Mouse (Mus musculus) hindbrain, embryonic 11.5 days (tissue): ENCODE measurements around the gene Cpt1a. TPM values are rescaled to one million over a fixed set of nuclear protein-coding genes. Genes with fewer than 3 reads are reported as not detected.

Experiments used
- ATAC-seq: fragments of 200-750 bp; cut with Nextera tagmentation; 2 replicates; pipeline ENCODE4 v1.8.0; 2017; ENCODE audit warnings: mild to moderate bottlenecking, moderate TSS enrichment, moderate library complexity; ENCODE audit not compliant: low FRiP score
- DNase-seq: peaks from one replicate; pipeline ENCODE4 v3.0.0-alpha.2; 2015; ENCODE audit warnings: low spot score
- H3K27ac ChIP-seq: fragments of 300-500 bp; sonication (generic); 2 replicates; pipeline ENCODE4 v1.5.1; 2014; ENCODE audit warnings: mild to moderate bottlenecking, low read depth, low read length
- H3K27me3 ChIP-seq: fragments of 300-500 bp; sonication (generic); 2 replicates; pipeline ENCODE4 v1.6.1; 2014; ENCODE audit warnings: mild to moderate bottlenecking, low read length, moderate library complexity, mixed read lengths; ENCODE audit not compliant: control insufficient read depth, insufficient read depth
- H3K36me3 ChIP-seq: fragments of 300-500 bp; sonication (generic); 2 replicates; pipeline ENCODE4 v1.6.1; 2014; ENCODE audit warnings: mild to moderate bottlenecking, low read length, moderate library complexity, mixed read lengths; ENCODE audit not compliant: control insufficient read depth, insufficient read depth
- H3K4me1 ChIP-seq: fragments of 300-500 bp; sonication (generic); replicated peaks from 2 replicates; pipeline ENCODE4 v1.6.1; 2014; ENCODE audit warnings: low read length, mixed read lengths; ENCODE audit not compliant: control insufficient read depth, insufficient read depth
- H3K4me2 ChIP-seq: fragments of 300-500 bp; sonication (generic); replicated peaks from 2 replicates; pipeline ENCODE4 v1.6.1; 2014; ENCODE audit warnings: mild to moderate bottlenecking, low read depth, low read length
- H3K4me3 ChIP-seq: fragments of 300-500 bp; sonication (generic); 2 replicates; pipeline ENCODE4 v1.5.1; 2014; ENCODE audit warnings: low read depth, low read length
- H3K9ac ChIP-seq: fragments of 300-500 bp; sonication (generic); 2 replicates; pipeline ENCODE4 v1.6.1; 2014; ENCODE audit warnings: low read depth, low read length
- H3K9me3 ChIP-seq: fragments of 300-500 bp; sonication (generic); 2 replicates; pipeline ENCODE4 v1.6.1; 2016; ENCODE audit warnings: low read length; ENCODE audit not compliant: control insufficient read depth
- WGBS: fragments of 180-500 bp; shearing (Covaris S2); extraction: QIAGEN DNeasy Blood & Tissue Kit; methylation state at CpG from one replicate; pipeline ENCODE4 v1.1.7; 2014; 5-methylcytosine and 5-hydroxymethylcytosine counted together
- polyA plus RNA-seq: library from polyadenylated mRNA; unstranded; fragments of >200 nt; fragmentation: Nextera tagmentation; extraction: Ambion mirVana; gene quantifications from 2 replicates; pipeline ENCODE4 v1.2.1, GENCODE M21; 2014

Cpt1a gene
- polyA plus RNA-seq, 1 experiment from 2014 or later, result 6.6 TPM

DNA sequence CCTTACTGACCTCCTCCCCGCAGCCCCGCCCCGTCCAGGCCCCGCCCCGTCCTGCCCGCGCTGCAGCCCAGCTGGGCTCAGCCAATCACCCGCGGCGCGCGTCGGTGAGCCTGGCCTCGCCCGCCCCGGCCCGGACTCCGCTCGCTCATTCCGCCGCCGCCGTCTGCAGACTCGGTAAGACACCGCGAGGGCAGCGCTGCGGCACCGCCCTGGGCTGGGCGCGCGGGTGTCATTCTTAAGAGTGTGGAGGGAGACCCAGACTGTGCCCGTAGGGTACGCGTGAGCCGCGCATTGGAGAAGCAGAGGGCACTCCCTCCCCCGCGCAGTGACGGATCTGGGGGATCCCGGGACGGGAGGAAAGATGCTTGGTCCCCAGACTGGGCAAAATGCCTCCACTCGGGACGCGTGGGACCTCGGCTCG is 1.1 kb downstream of the Cpt1a start:
- no peak overlapping the region for H3K27ac ChIP-seq
- peak overlapping the region; percentile 94 for H3K4me2 ChIP-seq
- 1% methylated on average over 45 of the region's 47 CpGs for WGBS
- H3K9ac ChIP-seq, result peak overlapping the region; percentile 44
- peaks cover 8% of the 10 kb centered on the region; the same call in 1 of the 2 replicates for H3K4me1 ChIP-seq
- DNase-seq (peak; percentile 83), ATAC-seq (peak; percentile 76)
- H3K9me3 ChIP-seq, result no peaks in the 10 kb centered on the region
- H3K27me3 ChIP-seq, result peaks cover 22% of the 10 kb centered on the region
- peak overlapping the region; percentile 41 for H3K4me3 ChIP-seq
- no peaks in the 10 kb centered on the region for H3K36me3 ChIP-seq

DNA sequence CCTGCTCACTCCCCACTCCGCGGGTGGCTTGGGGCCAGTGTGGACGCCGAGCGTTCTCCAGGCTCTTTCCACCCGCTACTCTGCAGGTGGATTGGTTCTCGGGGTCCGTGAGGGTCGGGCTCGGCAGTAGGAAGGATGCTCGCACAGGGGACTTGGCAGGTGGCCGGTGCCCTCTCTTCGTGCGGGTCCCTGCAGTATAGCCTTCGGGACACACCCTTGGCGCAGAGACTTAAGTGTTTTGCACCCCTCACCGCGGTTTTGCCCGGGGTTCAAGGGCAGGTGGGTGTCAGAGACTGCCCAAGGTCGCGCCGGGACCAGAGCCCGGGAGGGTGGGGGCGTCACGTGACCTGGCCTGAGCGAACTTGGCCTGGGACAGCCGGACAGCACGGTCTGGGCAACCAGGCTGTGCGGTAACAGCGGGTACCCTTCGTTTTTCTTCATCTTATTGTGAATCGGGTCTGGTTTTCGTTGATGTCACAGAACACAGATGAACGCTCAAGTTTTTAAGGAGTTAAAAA is 1.7 kb downstream of the Cpt1a start:
- Histone ChIP-seq H3K4me2 (peak overlapping the region; percentile 94), H3K4me3 (peak overlapping the region; percentile 41), H3K9ac (peak overlapping the region; percentile 44), H3K4me1 (peaks cover 8% of the 10 kb centered on the region; the same call in 1 of the 2 replicates), H3K27me3 (peaks cover 23% of the 10 kb centered on the region), H3K27ac (no peak overlapping the region), H3K36me3 (no peaks in the 10 kb centered on the region), H3K9me3 (no peaks in the 10 kb centered on the region)
- peak; percentile 51 for DNase-seq
- WGBS, result under 1% methylated on average over 34 of the region's 34 CpGs
- peak; percentile 19; the same call in 1 of the 2 replicates for ATAC-seq

DNA sequence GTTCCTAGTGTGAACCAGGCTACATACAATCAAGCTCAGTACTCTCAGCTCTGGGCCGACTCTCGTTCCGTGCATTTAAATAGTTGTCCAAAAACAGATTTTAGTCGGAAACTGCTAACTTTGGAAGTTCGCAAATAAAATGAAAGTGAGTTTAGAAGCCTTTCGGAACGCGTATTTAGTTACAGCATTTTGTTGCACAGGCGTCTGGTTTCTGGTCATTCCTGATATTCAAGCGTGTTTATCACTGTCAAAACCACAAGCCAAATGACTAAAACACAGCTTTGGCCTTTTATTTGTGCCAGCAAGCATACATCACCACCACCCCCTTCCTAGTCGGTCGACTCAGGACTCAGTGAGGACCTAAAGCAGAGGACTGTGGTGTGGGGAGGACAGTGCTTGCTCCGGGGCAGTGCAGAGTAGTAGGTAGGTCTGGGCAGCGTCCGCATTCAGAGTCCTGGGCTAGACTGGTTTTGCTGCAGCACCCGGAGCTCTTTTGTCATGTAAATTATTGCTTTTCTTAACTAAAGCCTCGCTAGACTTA is 2.2 kb downstream of the Cpt1a start:
- Histone ChIP-seq H3K27me3 (peaks cover 25% of the 10 kb centered on the region), H3K27ac (no peak overlapping the region), H3K4me3 (peak overlapping the region; percentile 41), H3K4me1 (peaks cover 8% of the 10 kb centered on the region; the same call in 1 of the 2 replicates), H3K9ac (peak overlapping the region; percentile 19; the same call in 1 of the 2 replicates), H3K9me3 (no peaks in the 10 kb centered on the region), H3K4me2 (peak overlapping the region; percentile 94), H3K36me3 (no peaks in the 10 kb centered on the region)
- DNase-seq (peak; percentile 62), ATAC-seq (0 out of 2 replicates have a peak, but pooled peaks have one; percentile 25)
- WGBS, result 3% methylated on average over 17 of the region's 17 CpGs

DNA sequence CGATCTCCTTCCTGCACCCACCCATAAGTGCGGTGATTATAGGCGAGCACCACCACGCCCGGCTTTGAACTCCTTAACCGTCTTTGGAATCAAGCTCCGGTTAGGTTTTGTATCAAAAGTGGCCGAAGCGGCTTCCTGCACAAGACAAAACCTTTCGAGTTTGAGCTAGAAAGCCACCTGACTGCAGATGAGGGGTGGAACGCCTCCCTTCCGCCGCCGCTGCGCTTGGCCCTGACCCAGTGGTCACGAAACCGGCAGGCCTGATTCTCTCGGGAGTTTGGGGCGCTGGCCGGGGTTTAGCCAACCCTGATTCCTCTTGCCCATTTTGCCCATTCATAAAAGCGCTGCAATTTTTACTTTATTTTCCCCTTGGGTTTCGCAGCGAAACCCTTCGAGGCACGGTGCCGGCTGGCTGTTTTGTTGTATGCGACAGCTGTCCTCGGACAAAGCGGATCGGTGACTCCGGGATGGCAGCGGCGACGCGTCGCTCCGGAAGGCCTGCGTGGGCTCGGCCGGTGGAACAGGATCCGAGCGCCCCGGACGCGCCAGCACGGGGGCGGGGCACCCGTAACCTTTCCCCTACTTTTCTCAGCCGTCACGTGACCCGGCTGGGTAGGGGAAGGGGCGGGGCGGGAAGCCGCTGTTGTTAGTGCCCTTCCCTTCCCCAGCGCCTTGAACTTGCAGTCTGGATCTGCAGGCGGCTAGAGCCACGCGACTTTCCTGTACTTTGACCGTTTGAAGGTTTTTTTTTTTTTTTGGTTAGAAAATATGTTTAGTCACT is 3.0 kb downstream of the Cpt1a start:
- WGBS, result under 1% methylated on average over 59 of the region's 59 CpGs
- peak overlapping the region; percentile 41; the same call in 1 of the 2 replicates for H3K9ac ChIP-seq
- peaks cover 8% of the 10 kb centered on the region; the same call in 1 of the 2 replicates for H3K4me1 ChIP-seq
- peak overlapping the region; percentile 41 for H3K4me3 ChIP-seq
- peaks cover 25% of the 10 kb centered on the region for H3K27me3 ChIP-seq
- H3K4me2 ChIP-seq, result peak overlapping the region; percentile 94
- no peaks in the 10 kb centered on the region for H3K36me3 ChIP-seq
- DNase-seq, result peak; percentile 93
- ATAC-seq, result peak; percentile 78
- H3K9me3 ChIP-seq, result no peaks in the 10 kb centered on the region
- H3K27ac ChIP-seq, result peak overlapping the region; percentile 76

DNA sequence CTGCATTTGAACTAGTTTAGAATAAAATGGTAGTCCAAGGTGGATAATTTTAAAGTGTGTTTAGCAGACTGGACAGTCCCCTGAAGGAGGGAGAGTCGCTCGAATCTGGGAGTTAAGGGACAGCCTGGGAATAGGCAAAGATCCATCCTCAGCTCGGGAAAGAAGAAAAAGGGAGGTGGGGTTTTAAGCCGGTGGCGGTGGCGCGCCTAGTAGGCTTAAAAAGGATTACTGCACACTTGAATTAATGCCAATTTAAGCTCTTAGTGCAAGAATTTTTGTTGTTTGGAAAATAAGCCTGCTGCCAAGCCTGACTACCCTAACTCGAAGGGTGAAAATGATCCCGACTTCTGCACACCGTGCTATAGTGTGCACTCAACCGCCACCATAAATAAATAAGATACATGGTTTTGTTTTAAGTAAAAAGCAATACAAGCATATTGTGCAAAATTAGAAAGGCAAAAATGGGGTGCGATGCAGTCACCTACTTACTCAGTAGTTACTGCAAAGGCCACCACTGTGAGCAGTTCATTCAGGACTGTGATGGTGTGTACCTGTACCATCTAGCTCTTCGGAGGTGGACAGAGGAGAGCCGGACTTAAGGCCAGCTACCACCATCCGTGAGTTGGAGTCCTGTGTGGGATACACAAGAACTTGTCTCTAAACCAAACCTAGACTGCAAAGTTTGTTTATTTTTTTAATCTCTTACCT is 3.8 kb downstream of the Cpt1a start:
- ATAC-seq (peak; percentile 6; the same call in 1 of the 2 replicates), DNase-seq (peak; percentile 20)
- Histone ChIP-seq H3K4me3 (no peak overlapping the region; the same call in 1 of the 2 replicates), H3K4me1 (peaks cover 8% of the 10 kb centered on the region; the same call in 1 of the 2 replicates), H3K9ac (no peak overlapping the region), H3K9me3 (no peaks in the 10 kb centered on the region), H3K4me2 (peak overlapping the region; percentile 94), H3K36me3 (no peaks in the 10 kb centered on the region), H3K27ac (no peak overlapping the region), H3K27me3 (peaks cover 25% of the 10 kb centered on the region)
- 44% methylated on average over 15 of the region's 15 CpGs for WGBS

DNA sequence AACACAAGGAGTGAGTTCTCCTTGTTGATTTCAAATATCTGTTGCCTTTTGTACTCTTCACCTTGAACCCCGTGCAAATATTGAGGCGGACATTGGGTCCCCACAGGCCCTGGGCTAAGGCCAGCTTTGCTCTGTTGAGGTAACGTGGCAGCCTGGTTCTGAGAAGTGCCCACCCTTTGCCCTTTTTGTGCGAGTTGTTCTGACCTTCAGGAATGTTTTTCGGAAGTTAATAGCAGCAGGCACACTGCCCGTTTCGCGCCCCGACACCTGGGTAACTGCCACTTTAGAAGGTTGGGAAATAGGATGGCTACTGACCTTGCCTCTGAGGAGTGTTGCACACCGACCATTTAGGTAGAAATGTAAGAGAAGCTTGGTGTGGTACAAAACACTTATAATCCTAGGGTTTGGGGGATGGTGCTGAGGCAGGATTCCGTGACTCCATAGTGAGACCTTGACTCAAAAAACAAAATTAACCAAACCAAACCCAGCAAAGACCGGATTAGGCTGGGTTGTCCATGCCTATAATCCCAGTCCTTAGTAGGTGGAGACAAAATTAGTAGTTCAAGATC is 4.4 kb downstream of the Cpt1a start:
- H3K4me3 ChIP-seq, result no peak overlapping the region
- H3K4me1 ChIP-seq, result peaks cover 8% of the 10 kb centered on the region; the same call in 1 of the 2 replicates
- peaks cover 25% of the 10 kb centered on the region for H3K27me3 ChIP-seq
- no peak overlapping the region for H3K9ac ChIP-seq
- ATAC-seq, result no peak
- no peak overlapping the region for H3K4me2 ChIP-seq
- no peaks in the 10 kb centered on the region for H3K9me3 ChIP-seq
- 83% methylated on average over 12 of the region's 12 CpGs for WGBS
- H3K27ac ChIP-seq, result no peak overlapping the region
- H3K36me3 ChIP-seq, result no peaks in the 10 kb centered on the region
- DNase-seq, result no peak

DNA sequence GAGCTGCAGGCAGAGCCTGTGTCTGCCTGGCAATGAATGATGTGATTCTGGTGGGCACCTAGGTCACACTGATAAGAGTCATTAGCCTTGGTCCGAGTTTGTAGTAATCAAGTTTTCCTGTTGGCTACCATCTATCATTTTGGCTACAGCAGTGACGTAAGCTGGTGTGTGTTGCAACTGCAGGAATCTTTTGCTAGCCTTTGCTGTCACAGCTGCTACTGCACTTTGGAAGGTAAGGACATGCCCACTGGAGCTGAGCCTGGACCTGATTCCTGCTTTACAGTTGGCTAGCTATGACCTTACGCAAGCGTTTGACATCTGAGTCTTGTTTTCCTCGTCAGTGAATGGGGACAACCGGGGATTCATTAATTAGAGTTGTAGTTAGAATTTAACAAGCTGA is 11.1 kb downstream of the Cpt1a start:
- no peak for DNase-seq

More for the DNA sequence above, 11.1 kb downstream of the Cpt1a start:
- no peak overlapping the region for H3K27ac ChIP-seq
- no peak overlapping the region for H3K4me2 ChIP-seq
- no peaks in the 10 kb centered on the region for H3K36me3 ChIP-seq
- H3K4me1 ChIP-seq, result peaks cover 3% of the 10 kb centered on the region; the same call in 1 of the 2 replicates
- ATAC-seq, result no peak
- WGBS, result 76% methylated on average over 6 of the region's 6 CpGs
- no peak overlapping the region for H3K4me3 ChIP-seq
- H3K9me3 ChIP-seq, result no peaks in the 10 kb centered on the region
- peaks cover 3% of the 10 kb centered on the region; the same call in 1 of the 2 replicates for H3K27me3 ChIP-seq
- no peak overlapping the region for H3K9ac ChIP-seq
